In the genomic region with DNA sequence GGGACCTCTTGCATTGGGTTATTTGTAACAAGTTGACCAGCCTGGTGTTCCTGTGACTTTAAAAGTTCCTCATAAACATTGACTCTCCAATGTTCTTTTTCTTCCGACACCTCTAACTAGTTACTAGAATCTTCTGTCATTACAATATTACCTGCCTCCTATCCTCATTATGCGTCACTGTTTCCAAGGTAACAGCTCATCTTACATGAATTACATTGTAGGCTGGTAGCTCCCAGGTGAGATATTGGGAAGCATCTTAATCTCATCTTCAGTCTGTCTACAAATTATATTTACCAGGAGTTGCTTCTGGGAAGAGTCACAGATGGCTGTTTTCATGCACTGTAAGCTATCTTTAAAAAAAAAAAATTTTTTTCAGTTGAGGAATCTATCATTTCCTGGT, we compare ENCODE assay signal across 18 mouse cellular contexts. TPM values are rescaled to one million over a fixed set of nuclear protein-coding genes. Genes with fewer than 3 reads are reported as not detected.
A peak's percentile ranks its signal among the peaks of the same experiment; 100 is the strongest.
DNase-seq lines count a peak whose midpoint lies in the region; ATAC-seq and TF ChIP-seq lines count a peak whose summit lies in the region.
"Had no signal": no experiment of that assay in that cellular context is flagged by ENCODE, and none has a peak within 500 bp of the region (broad histone marks: within the 10 kb centered on the region; RNA-seq: fewer than 3 reads in every experiment).

No protein-coding gene starts in this region.

- ATAC-seq in hindbrain, embryonic 16.5 days = peak; percentile 56; the same call in 1 of the 2 replicates
- ATAC-seq in hindbrain, embryonic 13.5 days (ENCODE audit: low FRiP score) = no peak
- no peak for ATAC-seq in midbrain, embryonic 14.5 days (ENCODE audit: low FRiP score, low TSS enrichment)
- ATAC-seq in midbrain, embryonic 11.5 days (ENCODE audit: low FRiP score) = no peak
- ATAC-seq in midbrain, postnatal 0 days (ENCODE audit: low FRiP score) = no peak

- no peak overlapping the region for H3K27ac ChIP-seq in hindbrain, embryonic 16.5 days (ENCODE audit: low read depth, low read length)
- H3K27ac ChIP-seq in hindbrain, embryonic 13.5 days = no peak overlapping the region
- H3K27ac ChIP-seq in midbrain, embryonic 14.5 days (replicated peaks; ENCODE audit: low read depth, low read length) = no peak overlapping the region
- no peak overlapping the region for H3K27ac ChIP-seq in midbrain, embryonic 11.5 days (ENCODE audit: low read depth, low read length)
- no peak overlapping the region for H3K27ac ChIP-seq in midbrain, postnatal 0 days (ENCODE audit: low read depth, low read length)
- no peak overlapping the region for H3K27ac ChIP-seq in midbrain, embryonic 10.5 days (replicated peaks)
- H3K27ac ChIP-seq: embryonic facial prominence, embryonic 10.5 days; embryonic facial prominence, embryonic 12.5 days had no signal

- H3K27me3 ChIP-seq in hindbrain, embryonic 16.5 days (replicated peaks; ENCODE audit: control insufficient read depth, insufficient read depth, low read length) = no peaks in the 10 kb centered on the region
- peaks cover 41% of the 10 kb centered on the region for H3K27me3 ChIP-seq in hindbrain, embryonic 13.5 days
- H3K27me3 ChIP-seq in midbrain, embryonic 14.5 days (ENCODE audit: control insufficient read depth, insufficient read depth, low read length) = no peaks in the 10 kb centered on the region
- H3K27me3 ChIP-seq in midbrain, embryonic 11.5 days (ENCODE audit: control insufficient read depth, insufficient read depth, low read length) = no peaks in the 10 kb centered on the region
- H3K27me3 ChIP-seq in midbrain, postnatal 0 days (ENCODE audit: insufficient read depth, low read length) = no peaks in the 10 kb centered on the region
- peaks cover 29% of the 10 kb centered on the region; the same call in 1 of the 2 replicates for H3K27me3 ChIP-seq in midbrain, embryonic 10.5 days (ENCODE audit: low read depth, poor library complexity, severe bottlenecking)
- H3K27me3 ChIP-seq: embryonic facial prominence, embryonic 12.5 days had no signal

- H3K4me3 ChIP-seq in hindbrain, embryonic 16.5 days (ENCODE audit: low read length) = no peak overlapping the region
- no peak overlapping the region for H3K4me3 ChIP-seq in hindbrain, embryonic 13.5 days
- no peak overlapping the region for H3K4me3 ChIP-seq in midbrain, embryonic 14.5 days (replicated peaks; ENCODE audit: low read depth, low read length)
- no peak overlapping the region for H3K4me3 ChIP-seq in midbrain, embryonic 11.5 days (ENCODE audit: low read depth, low read length)
- no peak overlapping the region for H3K4me3 ChIP-seq in midbrain, postnatal 0 days (ENCODE audit: low read depth, low read length)
- no peak overlapping the region for H3K4me3 ChIP-seq in midbrain, embryonic 10.5 days
- H3K4me3 ChIP-seq: embryonic facial prominence, embryonic 10.5 days; embryonic facial prominence, embryonic 12.5 days had no signal

- no peaks in the 10 kb centered on the region for H3K4me1 ChIP-seq in hindbrain, embryonic 16.5 days (ENCODE audit: control insufficient read depth, insufficient read depth, low read depth, low read length)
- no peaks in the 10 kb centered on the region for H3K4me1 ChIP-seq in hindbrain, embryonic 13.5 days (replicated peaks)
- H3K4me1 ChIP-seq in midbrain, embryonic 14.5 days (ENCODE audit: control insufficient read depth, insufficient read depth, low read length) = no peaks in the 10 kb centered on the region
- H3K4me1 ChIP-seq in midbrain, embryonic 11.5 days (ENCODE audit: control insufficient read depth, insufficient read depth, low read length) = no peaks in the 10 kb centered on the region
- H3K4me1 ChIP-seq in midbrain, postnatal 0 days (ENCODE audit: insufficient read depth, low read length) = no peaks in the 10 kb centered on the region
- no peaks in the 10 kb centered on the region for H3K4me1 ChIP-seq in midbrain, embryonic 10.5 days
- H3K4me1 ChIP-seq: embryonic facial prominence, embryonic 10.5 days; embryonic facial prominence, embryonic 12.5 days had no signal

- no peak overlapping the region for H3K9ac ChIP-seq in hindbrain, embryonic 16.5 days (ENCODE audit: low read depth, low read length)
- H3K9ac ChIP-seq in hindbrain, embryonic 13.5 days = no peak overlapping the region
- no peak overlapping the region for H3K9ac ChIP-seq in midbrain, embryonic 14.5 days (replicated peaks; ENCODE audit: low read length)
- H3K9ac ChIP-seq in midbrain, embryonic 11.5 days (ENCODE audit: low read length) = no peak overlapping the region
- no peak overlapping the region for H3K9ac ChIP-seq in midbrain, postnatal 0 days (replicated peaks; ENCODE audit: low read length, poor library complexity, severe bottlenecking)
- H3K9ac ChIP-seq: embryonic facial prominence, embryonic 12.5 days had no signal

- no peaks in the 10 kb centered on the region for H3K9me3 ChIP-seq in hindbrain, embryonic 16.5 days (ENCODE audit: control insufficient read depth, low read length)
- no peaks in the 10 kb centered on the region for H3K9me3 ChIP-seq in hindbrain, embryonic 13.5 days
- no peaks in the 10 kb centered on the region for H3K9me3 ChIP-seq in midbrain, embryonic 14.5 days (ENCODE audit: control insufficient read depth, low read length)
- H3K9me3 ChIP-seq in midbrain, embryonic 11.5 days (ENCODE audit: control insufficient read depth, low read length) = no peaks in the 10 kb centered on the region
- no peaks in the 10 kb centered on the region for H3K9me3 ChIP-seq in midbrain, postnatal 0 days (ENCODE audit: low read length)
- H3K9me3 ChIP-seq in midbrain, embryonic 10.5 days (replicated peaks) = no peaks in the 10 kb centered on the region
- H3K9me3 ChIP-seq: embryonic facial prominence, embryonic 10.5 days; embryonic facial prominence, embryonic 12.5 days had no signal

- no peak overlapping the region for H3K4me2 ChIP-seq in hindbrain, embryonic 16.5 days (ENCODE audit: low read length)
- H3K4me2 ChIP-seq in hindbrain, embryonic 13.5 days = no peak overlapping the region
- no peak overlapping the region for H3K4me2 ChIP-seq in midbrain, embryonic 14.5 days (ENCODE audit: low read length)
- H3K4me2 ChIP-seq in midbrain, embryonic 11.5 days = no peak overlapping the region
- no peak overlapping the region for H3K4me2 ChIP-seq in midbrain, postnatal 0 days (ENCODE audit: low read depth, low read length, poor library complexity, severe bottlenecking)
- H3K4me2 ChIP-seq: embryonic facial prominence, embryonic 12.5 days had no signal

- no peak for TF ChIP-seq CTCF in midbrain, postnatal 0 days (IDR thresholded peaks at IDR 0.05)

- peak; percentile 29 for DNase-seq in midbrain, embryonic 14.5 days
- no peak for DNase-seq in midbrain, embryonic 11.5 days (ENCODE audit: low spot score, missing footprints)
- peak; percentile 39 for DNase-seq in midbrain, postnatal 0 days (ENCODE audit: low spot score)
- no peak for DNase-seq in midbrain, embryonic 10.5 days (ENCODE audit: low spot score)
- DNase-seq in left cerebral cortex, postnatal 25 days (ENCODE audit: low spot score in 2 of 2) = no peak
- DNase-seq: adrenal gland, adult 2 months; adrenal gland, postnatal 10 days; adrenal gland, postnatal 25 days; cerebellum, adult 11-12 months; cerebellum, adult 2 months; cerebellum, adult 9-10 months; cerebellum, postnatal 10 days; cerebellum, postnatal 25 days had no signal

- WGBS in hindbrain, embryonic 16.5 days = 67% methylated on average over 2 of the region's 2 CpGs
- 80% methylated on average over 2 of the region's 2 CpGs for WGBS in hindbrain, embryonic 13.5 days
- 87% methylated on average over 2 of the region's 2 CpGs for WGBS in midbrain, embryonic 14.5 days
- 95% methylated on average over 2 of the region's 2 CpGs for WGBS in midbrain, embryonic 11.5 days
- WGBS in midbrain, postnatal 0 days = 58% methylated on average over 2 of the region's 2 CpGs
- 92% methylated on average over 2 of the region's 2 CpGs for WGBS in midbrain, embryonic 10.5 days

- no peaks in the 10 kb centered on the region for H3K36me3 ChIP-seq in hindbrain, embryonic 16.5 days (ENCODE audit: control insufficient read depth, insufficient read depth, low read length)
- no peaks in the 10 kb centered on the region for H3K36me3 ChIP-seq in hindbrain, embryonic 13.5 days
- no peaks in the 10 kb centered on the region for H3K36me3 ChIP-seq in midbrain, embryonic 14.5 days (ENCODE audit: control insufficient read depth, insufficient read depth, low read length)
- H3K36me3 ChIP-seq in midbrain, embryonic 11.5 days (ENCODE audit: control insufficient read depth, insufficient read depth, low read length) = no peaks in the 10 kb centered on the region
- H3K36me3 ChIP-seq in midbrain, postnatal 0 days (ENCODE audit: insufficient read depth, low read length) = no peaks in the 10 kb centered on the region
- no peaks in the 10 kb centered on the region for H3K36me3 ChIP-seq in midbrain, embryonic 10.5 days
- H3K36me3 ChIP-seq: embryonic facial prominence, embryonic 10.5 days; embryonic facial prominence, embryonic 12.5 days had no signal

- intact Hi-C loops in left cerebral cortex, postnatal 25 days (cut with DNase I) = no loop called here

RNA-seq across cellular contexts. Expression of gene Trmt2b, which starts 8.3 kb away (rescaled TPM):
- polyA plus RNA-seq in hindbrain, embryonic 16.5 days (2015; fragmentation: Nextera tagmentation; extraction: Ambion mirVana) = 7.5 and 8.2 TPM in 2 replicates
- polyA plus RNA-seq in hindbrain, embryonic 13.5 days (2015; fragmentation: Nextera tagmentation; extraction: Ambion mirVana) = 4.7 and 6.0 TPM in 2 replicates
- 3.2 and 5.9 TPM in 2 replicates for polyA plus RNA-seq in midbrain, embryonic 14.5 days (2014; fragmentation: Nextera tagmentation; extraction: Ambion mirVana)
- polyA plus RNA-seq in midbrain, embryonic 11.5 days (2014; fragmentation: Nextera tagmentation; extraction: Ambion mirVana) = 7.8 and 9.4 TPM in 2 replicates
- 4.8 and 6.6 TPM in 2 replicates for total RNA-seq in midbrain, postnatal 0 days (2014; rRNA removed)
- polyA plus RNA-seq in midbrain, postnatal 0 days (2015; fragmentation: Nextera tagmentation; extraction: Ambion mirVana) = 4.0 and 4.5 TPM in 2 replicates
- polyA plus RNA-seq in midbrain, embryonic 10.5 days (2016; fragmentation: Nextera tagmentation; extraction: Ambion mirVana) = 7.6 and 8.4 TPM in 2 replicates
- total RNA-seq in left cerebral cortex, postnatal 25 days (2021) = 1 to 10 TPM; 8.7 to 8.8 TPM

RNA-seq across cellular contexts. Expression of gene Tmem35a, which starts 9.9 kb away (rescaled TPM):
- polyA plus RNA-seq in hindbrain, embryonic 16.5 days (2015; fragmentation: Nextera tagmentation; extraction: Ambion mirVana) = 117 and 126 TPM in 2 replicates
- 102 and 106 TPM in 2 replicates for polyA plus RNA-seq in hindbrain, embryonic 13.5 days (2015; fragmentation: Nextera tagmentation; extraction: Ambion mirVana)
- polyA plus RNA-seq in midbrain, embryonic 14.5 days (2014; fragmentation: Nextera tagmentation; extraction: Ambion mirVana) = 91.3 and 91.7 TPM in 2 replicates
- 27.7 and 31.2 TPM in 2 replicates for polyA plus RNA-seq in midbrain, embryonic 11.5 days (2014; fragmentation: Nextera tagmentation; extraction: Ambion mirVana)
- total RNA-seq in midbrain, postnatal 0 days (2014; rRNA removed) = 138 and 151 TPM in 2 replicates
- 109 and 112 TPM in 2 replicates for polyA plus RNA-seq in midbrain, postnatal 0 days (2015; fragmentation: Nextera tagmentation; extraction: Ambion mirVana)
- polyA plus RNA-seq in midbrain, embryonic 10.5 days (2016; fragmentation: Nextera tagmentation; extraction: Ambion mirVana) = 10.7 and 18.4 TPM in 2 replicates
- 10 to 100 TPM; 67.7 to 70.6 TPM for total RNA-seq in left cerebral cortex, postnatal 25 days (2021)
- total RNA-seq: MEL had no signal

RNA-seq across cellular contexts. Expression of gene Cenpi, which starts 22.8 kb away (rescaled TPM):
- 6.9 and 7.7 TPM in 2 replicates for polyA plus RNA-seq in hindbrain, embryonic 16.5 days (2015; fragmentation: Nextera tagmentation; extraction: Ambion mirVana)
- polyA plus RNA-seq in hindbrain, embryonic 13.5 days (2015; fragmentation: Nextera tagmentation; extraction: Ambion mirVana) = 6.7 and 9.3 TPM in 2 replicates
- polyA plus RNA-seq in midbrain, embryonic 14.5 days (2014; fragmentation: Nextera tagmentation; extraction: Ambion mirVana) = 5.7 and 8.6 TPM in 2 replicates
- 27.7 and 31.9 TPM in 2 replicates for polyA plus RNA-seq in midbrain, embryonic 11.5 days (2014; fragmentation: Nextera tagmentation; extraction: Ambion mirVana)
- 3.4 and 3.8 TPM in 2 replicates for total RNA-seq in midbrain, postnatal 0 days (2014; rRNA removed)
- polyA plus RNA-seq in midbrain, postnatal 0 days (2015; fragmentation: Nextera tagmentation; extraction: Ambion mirVana) = 2.8 and 3.5 TPM in 2 replicates
- polyA plus RNA-seq in midbrain, embryonic 10.5 days (2016; fragmentation: Nextera tagmentation; extraction: Ambion mirVana) = 29.8 and 31.3 TPM in 2 replicates
- under 1 TPM; 0.37 to 0.57 TPM for total RNA-seq in left cerebral cortex, postnatal 25 days (2021)

Comparison
In these comparisons a context has a peak if more than half of its experiments do, and no peak if none do; other contexts are left out.
1. DNase-seq: peak in midbrain, embryonic 14.5 days (single experiment) and midbrain, postnatal 0 days (single experiment); none in midbrain, embryonic 11.5 days (single experiment), midbrain, embryonic 10.5 days (single experiment) and left cerebral cortex, postnatal 25 days (0 of 2).